Mouse (Mus musculus) cerebellum, adult 8-10 months (tissue): ENCODE measurements at regions not wholly inside any gene's neighbourhood (a gene's known extent, or its start where the extent isn't known, plus 50 kb on each side); places are given as distances from the start of the nearest gene placed in this dataset.
A peak's percentile ranks its signal among the peaks of the same experiment; 100 is the strongest.

Source experiments
- DNase-seq: peaks from one replicate; pipeline ENCODE4 v3.0.0; 2022

DNA sequence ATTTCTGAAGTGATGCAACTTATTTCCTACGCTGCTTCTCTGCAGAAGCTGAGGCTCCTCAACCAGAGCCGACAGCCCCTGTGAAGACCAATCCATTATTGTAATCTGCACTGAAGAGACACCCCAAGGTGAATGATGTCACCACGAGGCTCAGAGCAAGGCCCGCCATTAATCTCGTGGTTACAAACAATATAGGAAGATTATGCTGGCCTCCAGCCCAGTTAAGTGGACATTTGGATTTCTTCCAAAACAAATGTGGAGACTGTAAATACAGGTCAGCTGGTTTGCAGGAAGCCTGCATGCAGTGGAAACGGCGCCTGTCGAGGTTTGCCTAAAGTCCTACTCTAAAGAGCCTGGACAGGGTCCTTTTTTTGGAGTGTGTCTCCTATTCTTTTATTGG, 390.6 kb upstream of the Zmiz1 start:
- DNase-seq = peak; percentile 36

DNA sequence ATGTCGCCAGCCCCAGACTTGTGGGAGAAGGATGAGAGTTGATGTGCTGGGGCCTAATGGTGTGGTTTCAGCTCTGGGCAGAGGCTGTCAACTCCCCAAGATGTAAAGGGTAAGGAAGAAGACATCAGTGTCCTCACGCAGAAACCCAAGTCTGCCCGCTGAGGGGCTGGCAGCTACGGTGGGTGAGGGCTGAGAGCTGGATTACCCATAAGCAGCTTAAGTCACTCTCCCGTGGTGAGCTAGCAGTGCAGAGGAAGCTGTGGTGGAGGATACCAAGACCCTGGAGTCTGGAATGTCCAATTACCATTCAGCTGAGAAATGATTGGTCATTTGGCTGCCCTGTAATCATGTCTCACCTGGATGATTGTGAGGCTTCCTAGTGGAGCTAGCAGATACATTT, 385.8 kb upstream of the Zmiz1 start:
- peak; percentile 35 for DNase-seq

DNA sequence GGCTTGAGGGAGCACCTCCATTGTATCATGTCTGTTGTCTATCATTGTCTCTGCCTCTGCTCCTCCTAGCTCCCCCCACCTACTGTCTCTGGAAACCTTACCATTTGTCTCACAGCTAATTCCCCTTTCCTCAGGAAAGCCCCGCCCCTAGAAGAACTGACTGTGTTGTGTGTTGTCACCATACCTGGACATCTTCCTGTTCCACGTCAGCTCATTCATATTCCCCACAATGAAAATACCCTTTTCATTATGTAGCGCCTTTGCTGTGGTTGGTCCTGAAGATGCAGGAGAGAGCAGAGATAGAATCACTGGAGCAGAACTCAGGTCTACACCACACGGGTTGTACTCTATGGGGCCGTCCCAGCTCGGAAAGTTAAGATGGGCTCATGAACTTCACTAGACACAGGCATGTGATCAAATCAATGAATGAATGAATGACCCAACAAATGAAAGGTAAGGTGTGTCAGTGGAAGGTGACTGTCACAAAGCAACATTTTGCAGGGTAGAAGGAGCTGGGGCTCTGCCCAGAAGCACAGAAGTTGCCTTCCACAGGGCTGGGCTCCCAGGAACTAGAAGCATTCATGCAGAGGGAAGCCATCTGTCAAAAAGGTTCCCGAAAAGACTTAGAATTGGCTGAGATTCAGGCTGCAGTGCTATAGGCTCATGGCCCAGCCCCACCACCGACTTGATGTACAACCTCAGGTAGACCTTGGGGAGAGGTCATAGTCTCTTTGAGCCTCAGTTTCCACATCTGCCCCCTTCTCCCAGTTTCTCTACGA, 384.8 kb upstream of the Zmiz1 start:
- DNase-seq = peak; percentile 88

DNA sequence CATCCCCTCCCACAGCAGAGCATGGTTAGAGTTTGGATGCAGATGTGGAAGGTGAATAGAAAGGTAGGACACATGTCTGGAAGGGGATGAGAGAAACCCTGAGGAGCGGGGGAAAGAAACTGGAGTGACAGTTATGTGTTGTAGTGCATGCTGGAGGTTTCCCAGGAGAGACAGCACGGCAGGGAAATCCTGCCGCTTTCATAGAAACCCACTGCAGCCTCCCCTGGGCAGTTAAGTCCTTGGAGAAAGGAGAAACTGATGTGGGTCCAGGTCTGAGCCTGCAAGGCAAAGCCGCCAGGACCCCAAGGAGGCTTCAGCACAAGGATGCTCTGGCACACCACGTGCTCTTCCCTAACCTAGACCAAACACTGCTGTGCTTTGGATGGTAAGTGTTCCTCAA, 384.1 kb upstream of the Zmiz1 start:
- DNase-seq = no peak

DNA sequence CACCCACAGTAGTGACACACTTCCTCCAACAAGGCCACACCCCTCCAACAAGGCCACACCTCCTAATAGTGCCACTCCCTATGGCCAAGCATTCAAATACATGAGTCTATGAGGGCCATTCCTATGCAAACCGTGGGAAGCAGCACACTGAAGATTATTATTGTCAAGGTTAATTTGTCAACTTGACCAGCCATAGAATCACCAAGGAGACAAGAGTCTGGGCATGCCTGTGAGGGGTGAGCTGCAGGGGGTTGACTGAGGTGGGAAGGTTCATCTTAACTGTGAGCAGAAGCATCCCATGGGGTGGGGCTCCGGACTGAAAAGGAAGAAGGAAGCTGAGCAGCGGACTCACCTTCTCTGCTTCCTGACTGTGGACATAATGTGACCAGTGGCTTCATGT, 378.6 kb upstream of the Zmiz1 start:
- DNase-seq = no peak

DNA sequence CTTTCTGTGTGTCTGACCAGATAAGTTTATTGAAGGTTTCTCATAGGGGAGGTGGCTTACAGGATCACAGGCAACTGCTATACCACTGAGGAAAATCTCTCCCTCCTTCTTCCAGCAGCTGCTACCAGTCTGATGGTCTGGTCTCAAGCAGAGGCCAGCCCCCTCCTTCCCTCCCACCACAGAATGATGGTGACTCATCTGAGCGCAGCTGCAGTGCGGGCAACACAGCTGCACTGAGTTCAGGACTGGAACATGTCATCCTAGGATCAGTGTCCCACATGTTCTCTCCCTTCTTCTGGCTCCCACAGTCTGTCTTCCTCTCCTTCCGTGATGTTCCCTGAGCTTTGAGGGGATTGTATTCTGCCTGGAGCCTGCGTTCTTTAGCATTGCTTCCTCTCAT, 375.1 kb upstream of the Zmiz1 start:
- no peak for DNase-seq

DNA sequence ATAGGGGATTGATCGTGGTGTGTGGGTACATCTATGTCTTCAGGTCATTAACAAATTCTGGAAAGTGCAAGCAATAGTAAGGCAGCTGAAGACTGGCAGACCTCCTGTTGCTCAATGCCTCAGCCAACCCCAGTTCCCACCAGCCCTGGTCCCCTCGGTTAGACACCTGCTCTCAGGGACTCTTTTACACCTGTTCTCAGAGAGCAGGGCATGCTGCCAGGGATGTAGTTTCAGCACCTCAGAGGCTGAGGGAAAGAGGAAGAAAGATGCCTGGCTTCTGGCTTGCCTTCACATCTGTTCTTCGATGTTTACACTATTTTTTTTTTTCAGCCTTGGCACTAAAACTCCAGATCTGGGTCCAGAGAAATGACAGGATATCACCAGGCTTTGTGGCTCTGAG, 362.2 kb upstream of the Zmiz1 start:
- DNase-seq = no peak

DNA sequence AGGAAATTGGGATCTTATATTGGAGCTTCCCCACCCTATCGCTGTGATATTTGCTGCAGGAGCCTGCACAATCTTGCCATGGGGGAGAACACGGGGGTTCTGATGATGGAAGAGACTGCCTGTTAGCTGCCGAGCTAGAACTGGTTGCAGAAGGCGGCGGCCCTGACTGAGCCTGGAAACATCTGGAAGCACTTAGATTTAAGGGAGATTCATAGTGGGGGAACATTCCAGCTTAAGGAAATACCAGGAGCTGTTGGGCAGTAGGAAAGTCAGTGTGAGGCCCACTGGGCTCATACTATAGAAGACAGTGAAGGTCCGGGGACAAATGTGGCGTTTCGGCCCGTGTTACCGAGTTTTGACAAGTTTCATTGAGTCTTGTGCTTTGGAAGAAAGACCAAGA, 353.6 kb upstream of the Zmiz1 start:
- DNase-seq = no peak

DNA sequence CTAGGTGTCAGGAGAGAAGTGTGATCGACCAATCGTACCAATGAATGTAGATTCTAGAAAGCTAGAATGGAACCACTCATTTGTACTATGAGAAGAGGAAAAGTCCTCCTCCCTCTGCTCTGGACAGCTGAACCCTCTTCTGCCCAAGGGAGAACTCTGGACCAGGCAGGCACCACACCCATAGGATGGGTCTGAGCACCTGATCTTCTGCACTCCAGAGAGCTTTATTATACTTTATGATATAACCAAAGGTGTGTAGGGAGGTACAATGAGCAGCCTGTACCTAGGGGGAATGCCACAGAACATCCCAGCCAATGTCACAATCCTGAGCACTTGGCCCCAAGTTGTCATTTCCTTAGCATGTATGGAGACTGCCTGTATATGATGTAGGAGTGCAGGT, 352.5 kb upstream of the Zmiz1 start:
- DNase-seq = no peak

DNA sequence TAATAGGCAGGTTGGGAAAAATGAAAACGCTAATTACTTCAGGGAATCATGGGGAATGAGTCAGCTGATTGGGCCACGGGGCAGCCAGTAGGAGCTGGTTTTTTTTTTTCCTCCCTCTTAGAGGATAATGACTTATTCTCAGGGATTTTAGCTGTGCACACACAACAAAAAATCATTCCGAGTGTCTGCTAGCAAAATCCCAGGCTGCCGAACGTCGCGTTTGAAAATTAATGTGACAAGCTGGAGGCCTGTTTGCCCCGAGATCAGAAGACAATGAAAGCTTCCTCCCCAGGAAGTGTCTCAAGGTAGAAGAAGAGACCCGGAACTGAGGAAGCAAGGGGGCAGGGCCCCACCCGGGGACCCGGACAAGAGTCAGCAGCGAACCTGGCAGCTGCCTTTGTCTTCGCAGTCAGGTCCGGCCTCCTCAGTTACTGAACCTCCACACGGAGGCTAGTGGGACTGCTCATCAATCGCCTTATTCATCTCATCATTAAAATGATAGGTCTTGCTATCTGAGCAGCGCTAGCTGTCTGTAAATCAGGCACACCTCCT, 350.8 kb upstream of the Zmiz1 start:
- DNase-seq = no peak

DNA sequence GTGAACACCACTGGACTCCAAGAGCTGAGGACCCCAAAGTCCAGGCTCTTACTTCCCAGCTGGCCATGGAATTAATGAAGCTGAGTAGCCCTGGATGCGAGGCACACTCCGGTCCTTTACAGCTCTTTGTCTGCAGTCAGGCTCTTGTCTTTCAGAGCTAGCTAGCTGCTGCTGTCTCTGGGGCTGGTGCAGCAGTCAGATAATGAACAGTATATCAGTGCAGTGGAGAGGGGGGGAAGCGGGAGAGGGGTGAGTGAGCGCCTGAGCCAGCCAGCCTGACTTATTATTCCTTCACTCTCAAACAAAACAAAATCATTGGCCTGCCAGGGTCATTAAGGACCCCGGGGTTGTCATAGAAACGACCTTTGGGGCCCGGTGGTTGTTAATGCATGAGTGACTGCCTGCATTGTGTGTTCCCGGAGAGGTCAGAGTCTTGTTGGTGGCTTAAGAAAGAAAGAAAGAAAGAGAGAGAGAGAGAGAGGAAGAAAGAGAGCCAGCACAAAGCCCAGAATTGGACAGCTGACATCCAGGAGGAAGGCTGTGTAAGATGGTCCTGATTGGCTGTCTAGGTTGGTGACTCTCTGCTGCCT, 350.2 kb upstream of the Zmiz1 start:
- DNase-seq = no peak

DNA sequence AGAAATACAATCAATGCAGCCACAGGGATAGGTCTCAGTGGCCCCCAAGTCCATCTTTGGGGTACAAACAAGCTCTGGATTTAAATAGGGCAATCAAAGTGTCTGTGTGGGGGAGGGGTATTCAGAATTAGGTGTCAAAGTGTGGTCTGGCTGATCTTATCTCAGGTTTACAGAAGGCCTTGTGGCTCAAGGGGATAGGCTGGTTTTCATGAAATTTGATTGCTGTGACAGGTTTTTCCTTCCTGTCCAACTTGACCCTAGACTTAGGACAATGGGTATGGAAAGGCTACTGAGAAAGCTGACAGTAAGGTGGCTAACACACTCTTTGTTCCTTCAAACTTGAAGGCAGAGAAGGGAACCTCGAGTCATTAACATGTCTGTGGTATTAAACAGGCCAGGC, 349.3 kb upstream of the Zmiz1 start:
- no peak for DNase-seq

DNA sequence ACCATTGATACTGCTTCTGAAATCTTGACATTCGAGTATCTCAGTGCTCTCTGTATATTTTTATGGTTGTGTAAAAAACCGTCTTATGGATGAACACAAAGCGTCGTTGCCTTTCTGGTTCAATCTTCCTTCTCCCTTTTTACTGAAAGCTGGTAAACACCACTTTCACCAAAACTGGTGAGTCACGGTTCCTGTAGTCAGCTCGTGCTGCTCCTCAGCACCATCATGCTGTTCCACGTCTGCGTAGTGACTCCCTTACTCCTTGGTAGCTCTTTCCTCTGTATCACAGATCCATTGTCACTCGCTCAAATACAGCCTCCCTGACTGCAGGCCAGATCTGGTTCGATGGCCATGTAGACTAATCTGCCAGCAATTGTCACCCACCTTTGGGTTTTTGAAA, 346.2 kb upstream of the Zmiz1 start:
- DNase-seq = no peak

DNA sequence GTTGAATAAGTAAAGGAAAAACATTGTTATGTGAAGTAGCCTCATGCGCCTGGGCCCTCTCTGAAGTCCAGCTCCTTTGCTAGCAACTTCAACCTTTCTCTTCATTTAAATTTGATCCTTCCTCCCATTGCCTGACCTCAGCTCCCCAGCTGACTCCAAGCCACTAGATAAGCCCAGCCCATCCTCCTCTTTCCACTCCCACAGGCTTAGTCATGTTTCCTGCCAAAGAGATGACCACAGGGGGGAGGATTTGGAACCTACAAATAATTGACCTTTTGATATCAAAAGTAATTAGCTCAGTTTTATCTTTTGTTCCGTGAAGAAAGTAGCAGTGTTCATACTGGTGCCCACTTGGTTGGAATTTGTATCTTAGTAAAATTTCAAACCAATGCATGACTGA, 345.7 kb upstream of the Zmiz1 start:
- no peak for DNase-seq

DNA sequence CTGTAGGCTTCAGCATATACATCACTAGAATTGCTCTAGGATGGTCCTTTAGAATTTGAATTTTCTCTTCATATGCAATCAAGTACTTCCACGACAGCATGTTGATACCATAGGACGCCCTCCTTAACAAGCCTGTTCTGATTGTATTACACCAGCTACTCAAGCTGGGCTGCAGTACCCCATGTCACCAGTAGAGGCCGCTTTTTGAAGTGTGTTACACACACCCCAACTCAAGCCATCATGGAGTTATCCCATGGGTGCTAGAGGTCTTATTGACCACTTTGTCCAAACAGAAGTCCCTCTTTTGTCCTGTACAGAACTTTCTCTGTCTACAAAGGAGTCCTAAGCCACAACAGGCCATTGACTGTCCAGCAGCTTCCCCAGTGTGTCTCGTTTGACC, 342.6 kb upstream of the Zmiz1 start:
- DNase-seq = peak; percentile 81

DNA sequence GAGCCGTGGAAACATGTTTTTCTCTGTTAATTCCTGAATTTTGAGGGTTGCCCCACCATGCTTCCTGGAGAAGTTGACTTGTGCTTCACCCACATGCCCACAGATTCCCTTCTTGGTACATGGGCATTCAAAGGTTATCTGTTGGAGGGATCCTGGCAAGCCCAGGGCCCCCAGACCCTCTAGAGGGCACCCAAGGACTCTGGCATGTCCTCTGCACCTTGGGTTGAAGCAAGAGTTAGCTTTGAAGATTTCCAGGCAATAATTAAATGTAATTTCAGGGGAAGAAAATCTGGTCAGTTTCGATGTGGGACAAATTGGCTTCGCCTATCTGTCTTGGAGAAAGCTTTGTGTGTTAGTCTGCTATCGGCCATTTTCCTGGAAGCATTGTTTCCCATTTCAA, 339.0 kb upstream of the Zmiz1 start:
- no peak for DNase-seq

DNA sequence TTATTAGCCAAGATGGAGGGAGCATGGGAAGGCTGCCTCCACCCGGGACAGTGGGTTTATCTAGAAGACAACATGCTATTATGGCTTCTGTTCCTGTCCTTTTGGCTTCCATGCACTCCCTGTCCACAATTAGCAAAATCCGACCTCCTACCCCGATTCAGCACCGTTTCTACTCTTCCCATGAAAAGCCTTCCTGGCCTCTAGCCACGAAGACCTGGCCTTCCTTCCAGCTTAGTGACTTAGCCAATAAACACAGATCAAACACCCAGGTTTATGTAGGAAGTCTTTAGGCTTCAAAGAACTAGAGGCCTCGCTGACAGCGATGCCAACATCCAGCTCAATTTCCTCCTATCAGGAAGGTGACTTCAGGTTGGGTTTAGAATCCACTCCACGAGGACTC, 338.5 kb upstream of the Zmiz1 start:
- no peak for DNase-seq

DNA sequence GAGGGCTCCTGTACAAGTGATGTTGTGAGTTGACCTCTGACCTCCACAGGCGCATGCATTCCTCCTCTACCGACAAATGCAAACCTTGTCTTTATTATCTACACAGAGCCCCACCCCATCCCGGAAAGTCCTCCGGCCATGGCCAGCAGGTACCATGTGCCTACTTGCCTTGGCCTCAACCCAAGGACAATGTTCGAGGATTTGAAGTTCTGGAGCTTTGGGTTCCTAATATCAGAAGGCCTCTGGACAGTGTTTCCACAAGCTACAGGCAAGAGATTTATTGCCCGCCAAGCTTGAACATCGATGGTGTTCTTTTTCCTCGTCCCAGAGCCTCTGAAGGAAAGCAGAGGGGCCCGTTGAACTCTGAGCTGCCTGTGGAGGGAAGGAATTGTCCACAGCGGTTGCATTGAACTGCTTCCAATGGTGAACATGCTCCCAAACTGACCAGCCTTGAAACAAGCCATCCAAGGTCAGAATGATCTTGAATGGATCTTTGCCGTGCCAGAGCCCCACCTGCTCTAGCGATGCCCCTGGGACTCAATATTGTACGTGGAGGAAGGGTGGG, 335.9 kb upstream of the Zmiz1 start:
- no peak for DNase-seq

DNA sequence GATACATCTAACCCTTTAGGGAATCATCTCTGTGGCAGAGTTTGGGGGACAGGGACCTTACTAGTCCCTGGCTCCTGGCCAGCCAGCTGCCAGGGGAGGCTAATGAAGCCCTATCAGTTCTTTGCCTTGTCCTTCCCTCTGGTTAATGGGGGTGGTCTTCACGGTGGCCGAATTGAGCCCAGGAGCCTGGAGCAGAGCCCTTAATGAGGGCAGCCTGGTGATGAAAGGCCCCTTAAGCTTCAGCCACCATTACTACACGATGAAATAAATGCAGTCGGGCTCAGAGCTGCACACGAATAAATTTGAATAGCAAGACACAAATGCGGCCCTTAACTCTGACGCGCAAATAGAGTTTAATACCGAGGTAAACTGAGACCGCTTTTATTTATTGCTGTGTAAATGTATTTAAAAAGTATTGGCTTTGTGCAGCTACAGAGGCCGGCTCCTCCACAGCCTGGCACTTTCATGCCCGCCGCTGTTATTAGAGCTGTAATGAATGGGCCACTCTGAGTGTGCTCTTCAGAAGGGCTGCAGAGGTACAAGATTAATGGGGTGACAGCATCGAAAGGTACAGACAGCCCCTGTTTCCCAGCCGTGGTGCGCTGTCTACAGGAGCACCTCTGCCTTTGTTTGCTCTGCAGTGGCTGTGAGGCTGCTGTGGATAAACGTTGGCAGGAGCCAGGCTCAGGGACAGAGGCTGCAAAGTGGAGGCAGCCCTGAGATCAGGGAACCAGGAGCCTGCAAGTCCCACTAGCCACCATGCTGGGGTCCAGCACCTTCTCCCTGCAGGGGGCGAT, 335.2 kb upstream of the Zmiz1 start:
- no peak for DNase-seq

DNA sequence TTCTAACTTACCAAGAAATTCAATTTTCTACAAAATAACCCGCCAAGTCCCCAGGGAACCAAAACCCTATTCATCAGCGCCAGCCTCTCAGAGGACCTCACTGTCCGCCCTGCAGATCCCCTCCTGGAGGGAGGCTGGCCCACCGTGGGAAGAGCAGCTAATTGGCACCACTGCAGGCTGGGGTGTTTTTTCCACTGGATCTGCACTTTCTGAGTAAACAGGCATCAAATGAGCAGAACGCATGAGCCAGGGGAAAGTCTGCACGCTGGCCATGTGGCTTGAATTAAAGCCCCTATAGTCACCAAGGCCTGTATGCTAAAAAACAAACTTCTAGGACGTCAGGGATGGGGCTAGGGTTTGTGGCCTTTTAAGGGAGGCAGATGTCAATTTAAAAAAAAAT, 332.4 kb upstream of the Zmiz1 start:
- DNase-seq = no peak

DNA sequence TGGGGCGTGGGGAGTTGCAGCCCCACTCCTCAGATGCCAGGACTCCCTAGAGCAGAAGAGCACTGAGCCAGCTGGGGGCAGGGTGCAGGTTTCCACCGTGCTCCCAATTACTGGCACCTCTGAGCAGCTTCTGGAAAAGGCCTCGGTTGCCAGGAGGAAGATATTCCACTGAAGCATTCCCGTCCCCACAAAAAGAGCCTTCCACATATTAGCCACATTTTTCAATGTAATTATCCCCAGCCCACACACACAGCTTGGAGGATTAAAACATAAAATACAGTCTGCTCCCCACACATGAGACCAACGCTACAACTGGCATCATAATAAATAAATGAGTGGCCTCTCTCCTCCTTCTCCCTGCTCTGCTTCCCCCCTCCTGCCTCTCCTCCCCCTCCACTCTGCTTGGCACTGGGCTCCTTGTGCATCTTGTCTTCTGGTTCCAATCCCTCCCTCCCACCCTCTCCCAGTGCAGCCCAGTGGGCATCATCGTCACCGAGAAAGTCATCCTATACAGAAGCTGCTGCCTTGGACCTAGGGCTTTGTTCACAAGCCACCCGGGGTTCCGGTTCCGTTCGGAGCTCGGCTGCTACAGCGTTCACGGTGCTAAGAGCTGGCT, 331.3 kb upstream of the Zmiz1 start:
- peak; percentile 28 for DNase-seq

DNA sequence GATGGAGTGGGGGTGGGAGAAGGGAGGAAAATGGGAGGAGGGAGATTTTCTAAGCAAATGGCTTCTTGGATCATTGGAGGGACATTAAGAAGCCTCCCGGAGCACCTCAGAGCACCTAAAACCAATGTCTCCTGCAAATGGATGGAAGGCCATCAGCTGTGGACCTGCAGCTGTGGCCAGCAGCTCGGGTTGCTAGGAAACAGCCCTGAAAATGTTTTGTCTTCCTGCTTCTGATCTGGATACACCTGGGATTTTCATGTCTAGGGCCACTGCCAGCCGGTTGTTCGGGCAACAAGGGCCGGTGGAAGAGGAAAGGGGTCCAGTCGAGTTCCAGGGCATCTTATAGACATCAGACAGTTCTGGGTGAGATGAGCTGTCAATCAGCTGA, 330.8 kb upstream of the Zmiz1 start:
- no peak for DNase-seq

DNA sequence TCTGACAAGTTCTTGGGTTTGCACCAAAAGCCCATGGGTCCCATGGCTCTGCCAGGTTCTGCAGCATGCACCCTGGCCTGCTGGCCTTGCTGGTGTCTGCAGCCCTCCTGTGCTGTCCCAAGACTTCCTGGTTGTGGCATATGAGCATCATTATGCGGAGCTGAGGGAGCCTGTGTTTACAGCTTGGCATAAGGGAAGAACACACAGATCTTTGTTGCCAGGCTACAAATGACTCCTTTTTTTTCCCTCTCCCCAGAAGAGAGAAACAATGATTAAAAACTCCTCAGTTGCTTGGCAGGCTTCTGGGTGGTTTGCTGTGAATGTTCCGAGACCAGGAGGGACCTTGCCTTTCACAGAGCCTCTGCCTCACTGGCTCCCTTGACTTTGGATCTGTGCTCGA, 323.6 kb upstream of the Zmiz1 start:
- DNase-seq = no peak
